Mouse (Mus musculus) hindbrain, embryonic 12.5 days (tissue): ENCODE results near the gene Cd164. TPM values are rescaled to one million over a fixed set of nuclear protein-coding genes. Genes with fewer than 3 reads are reported as not detected.

Experiments used
- ATAC-seq: fragments of 200-750 bp; cut with Nextera tagmentation; 2 replicates; pipeline ENCODE4 v1.8.0; 2017; ENCODE audit warnings: moderate TSS enrichment; ENCODE audit not compliant: low FRiP score
- H3K27ac ChIP-seq: fragments of 300-500 bp; sonication (generic); 2 replicates; pipeline ENCODE4 v1.5.1; 2016; ENCODE audit warnings: mild to moderate bottlenecking
- H3K27me3 ChIP-seq: fragments of 300-500 bp; sonication (generic); 2 replicates; pipeline ENCODE4 v1.6.1; 2016; ENCODE audit warnings: mild to moderate bottlenecking
- H3K36me3 ChIP-seq: fragments of 300-500 bp; sonication (generic); 2 replicates; pipeline ENCODE4 v1.6.1; 2016; ENCODE audit warnings: mild to moderate bottlenecking
- H3K4me1 ChIP-seq: fragments of 300-500 bp; sonication (generic); 2 replicates; pipeline ENCODE4 v1.6.1; 2016
- H3K4me2 ChIP-seq: fragments of 300-500 bp; sonication (generic); replicated peaks from 2 replicates; pipeline ENCODE4 v1.6.1; 2016; ENCODE audit warnings: mild to moderate bottlenecking
- H3K4me3 ChIP-seq: fragments of 300-500 bp; sonication (generic); 2 replicates; pipeline ENCODE4 v1.5.1; 2016; ENCODE audit warnings: mild to moderate bottlenecking
- H3K9ac ChIP-seq: fragments of 300-500 bp; sonication (generic); 2 replicates; pipeline ENCODE4 v1.6.1; 2016; ENCODE audit warnings: mild to moderate bottlenecking, moderate library complexity
- H3K9me3 ChIP-seq: fragments of 300-500 bp; sonication (generic); replicated peaks from 2 replicates; pipeline ENCODE4 v1.6.1; 2016; ENCODE audit warnings: mild to moderate bottlenecking
- WGBS: fragments of 180-500 bp; shearing (Covaris S2); methylation state at CpG from one replicate; pipeline ENCODE4 v1.1.7; 2016; 5-methylcytosine and 5-hydroxymethylcytosine counted together
- polyA plus RNA-seq: library from polyadenylated mRNA; unstranded; fragments of >200 nt; fragmentation: Nextera tagmentation; extraction: Ambion mirVana; gene quantifications from 2 replicates; pipeline ENCODE4 v1.2.1, GENCODE M21; 2016

The Cd164 gene
- 106 and 118 TPM in 2 replicates for polyA plus RNA-seq

- peaks cover 21% of the 10 kb centered on the region for H3K4me1 ChIP-seq
- under 1% methylated on average over 68 of the region's 69 CpGs for WGBS
- H3K9me3 ChIP-seq, result no peaks in the 10 kb centered on the region
- H3K4me2 ChIP-seq, result peak within 1 kb of the TSS; percentile 83
- peak; percentile 96 for ATAC-seq
- peak within 1 kb of the TSS; percentile 88 for H3K9ac ChIP-seq
- no peaks in the 10 kb centered on the region for H3K27me3 ChIP-seq
- H3K27ac ChIP-seq, result peak within 1 kb of the TSS; percentile 94
- peak within 1 kb of the TSS; percentile 70 for H3K4me3 ChIP-seq
- H3K36me3 ChIP-seq, result no peaks in the 10 kb centered on the region
Measured at GRCm38 (mm10) chr10:41518981-41519618, at the start of gene Cd164. TSS of gene Cd164 (plus strand) at chr10:41519414.

GRCm38 (mm10) chr10:41470693-41471092 lies 48.5 kb upstream of the Cd164 start:
- H3K9ac ChIP-seq, result no peak overlapping the region
- H3K27me3 ChIP-seq, result no peaks in the 10 kb centered on the region
- H3K27ac ChIP-seq, result no peak overlapping the region
- H3K4me3 ChIP-seq, result no peak overlapping the region
- WGBS, result 96% methylated on average over 3 of the region's 3 CpGs
- H3K4me2 ChIP-seq, result no peak overlapping the region
- no peaks in the 10 kb centered on the region for H3K9me3 ChIP-seq
- H3K4me1 ChIP-seq, result peaks cover under 1% of the 10 kb centered on the region; the same call in 1 of the 2 replicates
- peaks cover 19% of the 10 kb centered on the region; the same call in 1 of the 2 replicates for H3K36me3 ChIP-seq
- ATAC-seq, result no peak

- Histone ChIP-seq H3K27me3 (no peaks in the 10 kb centered on the region), H3K36me3 (peaks cover 10% of the 10 kb centered on the region; the same call in 1 of the 2 replicates), H3K4me3 (no peak overlapping the region), H3K4me2 (no peak overlapping the region), H3K4me1 (peaks cover 14% of the 10 kb centered on the region), H3K27ac (no peak overlapping the region), H3K9ac (no peak overlapping the region), H3K9me3 (no peaks in the 10 kb centered on the region)
- ATAC-seq, result no peak
Measured at GRCm38 (mm10) chr10:41472534-41472933, 46.7 kb upstream of the Cd164 start.

GRCm38 (mm10) chr10:41472962-41473481 lies 46.2 kb upstream of the Cd164 start:
- Histone ChIP-seq H3K9ac (no peak overlapping the region), H3K4me2 (no peak overlapping the region)
- 84% methylated on average over 5 of the region's 5 CpGs for WGBS

GRCm38 (mm10) chr10:41473782-41474468 lies 45.3 kb upstream of the Cd164 start:
- Histone ChIP-seq H3K36me3 (no peaks in the 10 kb centered on the region), H3K4me3 (no peak overlapping the region), H3K4me2 (no peak overlapping the region), H3K27ac (no peak overlapping the region), H3K4me1 (peaks cover 22% of the 10 kb centered on the region), H3K9me3 (no peaks in the 10 kb centered on the region), H3K27me3 (no peaks in the 10 kb centered on the region), H3K9ac (no peak overlapping the region)
- ATAC-seq, result no peak
- 84% methylated on average over 6 of the region's 6 CpGs for WGBS

More at GRCm38 (mm10) chr10:41472962-41473481, 46.2 kb upstream of the Cd164 start:
- H3K27ac ChIP-seq, result no peak overlapping the region
- no peak for ATAC-seq
- peaks cover 8% of the 10 kb centered on the region; the same call in 1 of the 2 replicates for H3K36me3 ChIP-seq
- H3K4me1 ChIP-seq, result peaks cover 19% of the 10 kb centered on the region
- H3K4me3 ChIP-seq, result no peak overlapping the region
- no peaks in the 10 kb centered on the region for H3K9me3 ChIP-seq
- H3K27me3 ChIP-seq, result no peaks in the 10 kb centered on the region

- no peaks in the 10 kb centered on the region for H3K27me3 ChIP-seq
- H3K4me2 ChIP-seq, result no peak overlapping the region
- WGBS, result 85% methylated on average over 1 of the region's 1 CpGs
- H3K4me3 ChIP-seq, result no peak overlapping the region
- no peak for ATAC-seq
- peaks cover 22% of the 10 kb centered on the region for H3K4me1 ChIP-seq
- H3K9ac ChIP-seq, result no peak overlapping the region
- peaks cover under 1% of the 10 kb centered on the region; the same call in 1 of the 2 replicates for H3K36me3 ChIP-seq
- no peak overlapping the region for H3K27ac ChIP-seq
- no peaks in the 10 kb centered on the region for H3K9me3 ChIP-seq
Measured at GRCm38 (mm10) chr10:41474981-41475391, 44.2 kb upstream of the Cd164 start.

GRCm38 (mm10) chr10:41476171-41477017 lies 42.8 kb upstream of the Cd164 start, which contains the start of gene Mical1:
TSS of gene Mical1 (plus strand) at chr10:41476314.
- H3K9me3 ChIP-seq, result no peaks in the 10 kb centered on the region
- H3K27ac ChIP-seq, result peak within 1 kb of the TSS; percentile 85
- peak within 1 kb of the TSS; percentile 88 for H3K4me2 ChIP-seq
- H3K4me1 ChIP-seq, result peaks cover 22% of the 10 kb centered on the region
- H3K4me3 ChIP-seq, result peak within 1 kb of the TSS; percentile 62
- H3K9ac ChIP-seq, result peak within 1 kb of the TSS; percentile 77
- no peaks in the 10 kb centered on the region for H3K27me3 ChIP-seq
- peak; percentile 75 for ATAC-seq
- WGBS, result under 1% methylated on average over 35 of the region's 35 CpGs
- peaks cover 11% of the 10 kb centered on the region for H3K36me3 ChIP-seq

- H3K4me1 ChIP-seq, result peaks cover 22% of the 10 kb centered on the region
- H3K36me3 ChIP-seq, result peaks cover 15% of the 10 kb centered on the region
- H3K4me3 ChIP-seq, result peak overlapping the region; percentile 62
- WGBS, result 0% methylated on average over 9 of the region's 9 CpGs
- peak overlapping the region; percentile 85 for H3K27ac ChIP-seq
- H3K4me2 ChIP-seq, result peak overlapping the region; percentile 88
- peak overlapping the region; percentile 77 for H3K9ac ChIP-seq
- H3K9me3 ChIP-seq, result no peaks in the 10 kb centered on the region
- ATAC-seq, result peak; percentile 47
- H3K27me3 ChIP-seq, result no peaks in the 10 kb centered on the region
Measured at GRCm38 (mm10) chr10:41477018-41477277, 42.3 kb upstream of the Cd164 start.

GRCm38 (mm10) chr10:41477278-41478181 lies 41.7 kb upstream of the Cd164 start:
- peak; percentile 75 for ATAC-seq
- H3K4me2 ChIP-seq, result peak overlapping the region; percentile 88
- H3K27ac ChIP-seq, result peak overlapping the region; percentile 85

GRCm38 (mm10) chr10:41479961-41480360 lies 39.3 kb upstream of the Cd164 start:
- H3K4me3 ChIP-seq, result no peak overlapping the region
- H3K36me3 ChIP-seq, result peaks cover 45% of the 10 kb centered on the region
- 91% methylated on average over 3 of the region's 3 CpGs for WGBS
- no peak for ATAC-seq
- peaks cover 22% of the 10 kb centered on the region for H3K4me1 ChIP-seq
- no peaks in the 10 kb centered on the region for H3K27me3 ChIP-seq
- H3K9me3 ChIP-seq, result no peaks in the 10 kb centered on the region
- no peak overlapping the region for H3K4me2 ChIP-seq
- no peak overlapping the region for H3K9ac ChIP-seq
- H3K27ac ChIP-seq, result no peak overlapping the region

More at GRCm38 (mm10) chr10:41477278-41478181, 41.7 kb upstream of the Cd164 start:
- Histone ChIP-seq H3K27me3 (no peaks in the 10 kb centered on the region), H3K9me3 (no peaks in the 10 kb centered on the region), H3K36me3 (peaks cover 21% of the 10 kb centered on the region), H3K9ac (peak overlapping the region; percentile 77), H3K4me1 (peaks cover 22% of the 10 kb centered on the region), H3K4me3 (peak overlapping the region; percentile 62)
- WGBS, result 1% methylated on average over 20 of the region's 20 CpGs
